Mouse (Mus musculus): Measurements from ENCODE around the gene Vwa7. TPM values are rescaled to one million over a fixed set of nuclear protein-coding genes. Genes with fewer than 3 reads are reported as not detected.

Vwa7 gene
- polyA plus RNA-seq, 1 experiment from 2014 or later = 0.27 TPM

DNA sequence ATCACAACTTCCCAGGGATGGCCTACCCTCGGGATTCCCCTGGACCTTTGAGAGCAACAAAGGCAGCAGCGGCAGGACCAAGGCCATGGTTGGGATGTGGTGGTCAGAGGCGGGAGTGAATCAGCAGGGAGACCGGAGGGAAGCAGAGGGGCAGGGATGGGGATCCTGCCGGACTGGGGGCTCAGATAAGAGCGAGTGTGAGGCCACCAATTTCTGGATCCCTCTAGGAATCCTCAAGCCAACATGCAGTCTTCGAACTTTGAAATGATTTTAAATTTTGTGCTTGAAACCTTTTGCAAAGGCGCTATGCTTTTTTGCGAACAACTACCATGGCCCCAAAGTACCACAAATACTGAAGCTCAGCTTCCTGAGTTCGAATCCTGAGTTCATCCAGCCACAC, 49.7 kb downstream of the Vwa7 start, which contains the start of gene Mpig6b:
Gene Mpig6b, minus strand, starts transcription at position 101 of the 400 bp plus-strand sequence.
- Histone ChIP-seq H3K4me2 (ENCODE audit: low read depth, low read length, severe bottlenecking) (peak within 1 kb of the TSS; percentile 37), H3K27me3 (ENCODE audit: control insufficient read depth, insufficient read depth, low read length) (peaks cover 14% of the 10 kb centered on the region), H3K4me3 (ENCODE audit: low read depth, low read length) (peak within 1 kb of the TSS; percentile 6), H3K9me3 (ENCODE audit: control insufficient read depth, low read length) (no peaks in the 10 kb centered on the region), H3K4me1 (replicated peaks; ENCODE audit: control insufficient read depth, insufficient read depth, low read length) (peaks cover 6% of the 10 kb centered on the region; the same call in 1 of the 2 replicates), H3K27ac (ENCODE audit: low read depth, low read length) (no peak within 1 kb of the TSS), H3K9ac (ENCODE audit: low read length) (peak within 1 kb of the TSS; percentile 48), H3K36me3 (ENCODE audit: control insufficient read depth, insufficient read depth, low read length) (peaks cover 6% of the 10 kb centered on the region; the same call in 1 of the 2 replicates)
- WGBS = 44% methylated on average over 10 of the region's 10 CpGs
- ATAC-seq (replicated peaks; ENCODE audit: low FRiP score) = no peak
- DNase-seq (ENCODE audit: low spot score) = no peak

DNA sequence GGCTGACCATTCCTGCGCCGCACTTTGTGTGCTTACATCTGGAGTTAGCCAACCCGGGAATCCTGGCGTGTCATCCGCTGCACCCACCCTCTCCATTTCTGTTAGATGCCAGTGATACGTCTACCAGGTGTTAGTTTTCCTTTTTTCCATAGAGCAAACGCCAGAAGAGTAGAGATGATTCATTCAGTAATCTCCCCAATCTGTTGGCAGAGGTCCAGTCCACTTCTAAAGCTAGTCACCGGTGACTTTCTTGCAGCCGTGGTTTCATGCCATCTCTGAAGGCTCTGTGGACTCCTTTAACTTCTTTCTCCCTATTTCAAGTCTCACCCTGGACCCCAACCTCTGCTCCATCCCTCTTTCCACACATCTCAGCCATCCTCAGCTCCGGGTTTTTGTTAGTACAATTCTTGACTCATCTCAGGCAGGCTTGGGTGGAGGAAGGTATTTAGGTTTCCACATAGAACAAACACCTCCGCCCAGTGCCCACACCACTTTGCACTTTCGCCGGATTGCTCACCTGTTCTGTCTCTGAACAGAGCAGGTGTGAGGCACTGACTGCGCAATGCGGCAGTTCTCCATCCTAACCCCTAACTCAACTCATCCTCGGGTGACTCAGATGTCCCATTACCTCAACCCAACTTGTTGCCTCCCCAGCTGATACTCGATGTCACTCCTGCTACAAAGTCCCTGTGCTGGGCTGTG, 52.0 kb downstream of the Vwa7 start:
- Histone ChIP-seq H3K9ac (ENCODE audit: low read length) (no peak overlapping the region), H3K27ac (ENCODE audit: low read depth, low read length) (no peak overlapping the region), H3K4me1 (replicated peaks; ENCODE audit: control insufficient read depth, insufficient read depth, low read length) (peaks cover 6% of the 10 kb centered on the region; the same call in 1 of the 2 replicates), H3K27me3 (ENCODE audit: control insufficient read depth, insufficient read depth, low read length) (peaks cover 14% of the 10 kb centered on the region), H3K9me3 (ENCODE audit: control insufficient read depth, low read length) (no peaks in the 10 kb centered on the region), H3K4me3 (ENCODE audit: low read depth, low read length) (no peak overlapping the region), H3K4me2 (ENCODE audit: low read depth, low read length, severe bottlenecking) (no peak overlapping the region), H3K36me3 (ENCODE audit: control insufficient read depth, insufficient read depth, low read length) (no peaks in the 10 kb centered on the region)
- ATAC-seq (replicated peaks; ENCODE audit: low FRiP score) = no peak
- 88% methylated on average over 17 of the region's 17 CpGs for WGBS
- no peak for DNase-seq (ENCODE audit: low spot score)

DNA sequence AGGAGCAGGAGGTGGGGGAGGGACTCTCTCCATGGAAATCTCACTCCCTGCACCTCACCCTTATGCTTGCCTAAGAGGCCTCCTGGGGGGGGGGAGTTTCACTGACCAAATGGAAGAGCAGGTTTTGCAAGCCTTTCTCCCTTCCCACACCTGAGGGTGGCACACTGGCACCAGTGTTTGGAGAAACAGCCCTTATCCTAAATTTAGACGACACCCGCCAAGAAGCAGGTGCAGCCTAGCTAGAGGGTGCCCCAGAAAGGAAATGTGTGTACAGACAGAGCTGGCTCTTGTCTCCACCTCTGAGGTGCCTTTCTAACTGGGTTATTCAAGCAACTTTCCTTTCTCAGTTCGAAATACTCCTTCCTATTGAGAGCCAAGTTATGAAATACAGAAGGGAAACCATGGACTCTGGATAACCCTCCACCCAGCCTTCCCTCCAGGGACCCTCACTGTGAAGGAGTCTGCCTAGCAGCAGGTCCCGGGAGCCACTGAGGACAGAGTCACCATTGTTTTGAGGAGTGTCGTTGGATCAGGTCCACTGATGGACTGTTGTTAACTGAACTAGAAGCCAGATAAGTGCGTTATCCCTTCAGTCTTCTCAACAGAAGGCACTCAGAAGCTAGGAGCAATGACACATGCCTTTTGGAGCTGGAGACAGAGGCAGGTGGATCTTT, 54.3 kb downstream of the Vwa7 start:
- Histone ChIP-seq H3K36me3 (ENCODE audit: control insufficient read depth, insufficient read depth, low read length) (no peaks in the 10 kb centered on the region), H3K27ac (ENCODE audit: low read depth, low read length) (no peak overlapping the region), H3K4me3 (ENCODE audit: low read depth, low read length) (no peak overlapping the region), H3K9ac (ENCODE audit: low read length) (no peak overlapping the region), H3K27me3 (ENCODE audit: control insufficient read depth, insufficient read depth, low read length) (peaks cover 9% of the 10 kb centered on the region), H3K4me1 (replicated peaks; ENCODE audit: control insufficient read depth, insufficient read depth, low read length) (no peaks in the 10 kb centered on the region; the same call in 1 of the 2 replicates), H3K9me3 (ENCODE audit: control insufficient read depth, low read length) (no peaks in the 10 kb centered on the region), H3K4me2 (ENCODE audit: low read depth, low read length, severe bottlenecking) (no peak overlapping the region)
- WGBS = 63% methylated on average over 6 of the region's 6 CpGs
- ATAC-seq (replicated peaks; ENCODE audit: low FRiP score) = no peak
- DNase-seq (ENCODE audit: low spot score) = no peak

DNA sequence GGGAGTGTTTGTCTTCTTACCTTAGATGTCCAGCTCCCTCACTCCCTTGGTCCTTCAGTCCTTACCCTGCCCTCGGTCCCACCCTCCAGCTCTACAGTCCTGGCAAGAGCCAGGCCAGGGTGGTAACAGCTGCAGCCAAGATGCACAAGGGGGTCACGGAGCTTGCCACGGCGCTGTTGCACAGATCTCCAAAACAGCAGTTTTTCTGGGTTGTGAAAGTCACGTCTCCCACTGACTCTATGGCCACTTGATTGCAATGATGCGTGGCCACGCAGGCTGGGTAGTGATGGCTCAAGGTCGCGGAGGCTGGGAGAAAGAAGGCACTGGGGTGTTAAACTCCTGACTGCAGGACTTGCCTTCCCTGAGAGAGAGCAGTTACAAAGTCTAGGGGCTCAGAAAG, 55.1 kb downstream of the Vwa7 start:
- no peak overlapping the region for H3K9ac ChIP-seq (ENCODE audit: low read length)
- H3K27me3 ChIP-seq (ENCODE audit: control insufficient read depth, insufficient read depth, low read length) = peaks cover 2% of the 10 kb centered on the region; the same call in 1 of the 2 replicates
- 87% methylated on average over 9 of the region's 9 CpGs for WGBS
- H3K27ac ChIP-seq (ENCODE audit: low read depth, low read length) = no peak overlapping the region
- H3K36me3 ChIP-seq (ENCODE audit: control insufficient read depth, insufficient read depth, low read length) = no peaks in the 10 kb centered on the region
- peaks cover 4% of the 10 kb centered on the region; the same call in 1 of the 2 replicates for H3K4me1 ChIP-seq (replicated peaks; ENCODE audit: control insufficient read depth, insufficient read depth, low read length)
- no peak for DNase-seq (ENCODE audit: low spot score)
- no peak overlapping the region for H3K4me2 ChIP-seq (ENCODE audit: low read depth, low read length, severe bottlenecking)
- no peak for ATAC-seq (replicated peaks; ENCODE audit: low FRiP score)
- no peaks in the 10 kb centered on the region for H3K9me3 ChIP-seq (ENCODE audit: control insufficient read depth, low read length)
- no peak overlapping the region for H3K4me3 ChIP-seq (ENCODE audit: low read depth, low read length)

DNA sequence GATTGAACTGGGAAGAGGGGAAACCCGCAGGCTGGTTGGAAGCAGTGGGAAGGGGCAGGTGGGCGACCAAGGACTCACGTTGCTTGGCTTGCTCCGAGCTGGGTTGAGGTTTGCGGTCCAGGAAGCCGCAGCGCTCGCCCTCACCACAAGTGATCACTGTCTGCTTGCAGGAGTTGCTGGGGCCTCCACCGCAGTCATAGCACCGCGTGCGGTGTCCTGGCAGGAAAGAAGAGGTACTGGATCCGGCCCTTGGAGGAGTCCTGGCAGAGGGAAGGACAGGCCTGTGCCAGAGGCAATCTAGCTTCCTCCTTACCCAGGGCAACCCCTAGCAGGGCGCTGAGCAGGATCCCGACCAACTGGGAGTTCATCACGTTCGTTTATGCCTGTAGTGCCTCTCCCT, 57.7 kb downstream of the Vwa7 start:
- Histone ChIP-seq H3K9ac (ENCODE audit: low read length) (no peak overlapping the region), H3K9me3 (ENCODE audit: control insufficient read depth, low read length) (no peaks in the 10 kb centered on the region), H3K36me3 (ENCODE audit: control insufficient read depth, insufficient read depth, low read length) (no peaks in the 10 kb centered on the region), H3K4me1 (replicated peaks; ENCODE audit: control insufficient read depth, insufficient read depth, low read length) (peaks cover 11% of the 10 kb centered on the region; the same call in 1 of the 2 replicates), H3K27ac (ENCODE audit: low read depth, low read length) (no peak overlapping the region), H3K4me2 (ENCODE audit: low read depth, low read length, severe bottlenecking) (no peak overlapping the region), H3K4me3 (ENCODE audit: low read depth, low read length) (no peak overlapping the region), H3K27me3 (ENCODE audit: control insufficient read depth, insufficient read depth, low read length) (no peaks in the 10 kb centered on the region)
- no peak for DNase-seq (ENCODE audit: low spot score)
- WGBS = 58% methylated on average over 17 of the region's 17 CpGs
- no peak for ATAC-seq (replicated peaks; ENCODE audit: low FRiP score)

Other genes starting within 250 kb of the Vwa7 start
- gene Cyp21a1, start 212.0 kb upstream of the Vwa7 start, polyA plus RNA-seq (2014; fragmentation: Nextera tagmentation; extraction: Ambion mirVana) = not detected in 2 replicates
- 26.3 and 28.3 TPM in 2 replicates for gene Stk19, start 179.6 kb upstream of the Vwa7 start, polyA plus RNA-seq (2014; fragmentation: Nextera tagmentation; extraction: Ambion mirVana)
- gene Dxo, start 179.6 kb upstream of the Vwa7 start, polyA plus RNA-seq (2014; fragmentation: Nextera tagmentation; extraction: Ambion mirVana) = 78.5 and 84.9 TPM in 2 replicates
- 53.1 and 55.1 TPM in 2 replicates for gene Skiv2l, start 166.4 kb upstream of the Vwa7 start, polyA plus RNA-seq (2014; fragmentation: Nextera tagmentation; extraction: Ambion mirVana)
- gene Nelfe, start 166.2 kb upstream of the Vwa7 start, polyA plus RNA-seq (2014; fragmentation: Nextera tagmentation; extraction: Ambion mirVana) = 143 and 144 TPM in 2 replicates
- 2.6 and 3.3 TPM in 2 replicates for gene Cfb, start 154.1 kb upstream of the Vwa7 start, polyA plus RNA-seq (2014; fragmentation: Nextera tagmentation; extraction: Ambion mirVana)
- gene Zbtb12, start 137.1 kb upstream of the Vwa7 start, polyA plus RNA-seq (2014; fragmentation: Nextera tagmentation; extraction: Ambion mirVana) = 2.1 and 2.8 TPM in 2 replicates
- gene Gm20547, start 134.5 kb upstream of the Vwa7 start, polyA plus RNA-seq (2014; fragmentation: Nextera tagmentation; extraction: Ambion mirVana) = not detected in 2 replicates
- gene C2, start 118.3 kb upstream of the Vwa7 start, polyA plus RNA-seq (2014; fragmentation: Nextera tagmentation; extraction: Ambion mirVana) = 1.1 and 1.7 TPM in 2 replicates
- gene Ehmt2, start 118.1 kb upstream of the Vwa7 start, polyA plus RNA-seq (2014; fragmentation: Nextera tagmentation; extraction: Ambion mirVana) = 90.4 and 96.8 TPM in 2 replicates
- not detected in 2 replicates for gene Slc44a4, start 102.1 kb upstream of the Vwa7 start, polyA plus RNA-seq (2014; fragmentation: Nextera tagmentation; extraction: Ambion mirVana)
- gene Neu1, start 85.3 kb upstream of the Vwa7 start, polyA plus RNA-seq (2014; fragmentation: Nextera tagmentation; extraction: Ambion mirVana) = 12.8 and 13.4 TPM in 2 replicates
- gene Hspa1b, start 57.3 kb upstream of the Vwa7 start, polyA plus RNA-seq (2014; fragmentation: Nextera tagmentation; extraction: Ambion mirVana) = 0.24 TPM in 1 of 2 replicates, not detected in the other
- gene Gm20481, start 46.7 kb upstream of the Vwa7 start, polyA plus RNA-seq (2014; fragmentation: Nextera tagmentation; extraction: Ambion mirVana) = not detected in 2 replicates
- gene Hspa1a, start 44.4 kb upstream of the Vwa7 start, polyA plus RNA-seq (2014; fragmentation: Nextera tagmentation; extraction: Ambion mirVana) = 1.6 TPM in 2 replicates
- 1.7 and 1.8 TPM in 2 replicates for gene Hspa1l, start 43.9 kb upstream of the Vwa7 start, polyA plus RNA-seq (2014; fragmentation: Nextera tagmentation; extraction: Ambion mirVana)
- 288 and 292 TPM in 2 replicates for gene Lsm2, start 34.7 kb upstream of the Vwa7 start, polyA plus RNA-seq (2014; fragmentation: Nextera tagmentation; extraction: Ambion mirVana)
- 169 and 174 TPM in 2 replicates for gene Vars, start 15.6 kb upstream of the Vwa7 start, polyA plus RNA-seq (2014; fragmentation: Nextera tagmentation; extraction: Ambion mirVana)
- 4.0 and 4.1 TPM in 2 replicates for gene Sapcd1, start 11.4 kb downstream of the Vwa7 start, polyA plus RNA-seq (2014; fragmentation: Nextera tagmentation; extraction: Ambion mirVana)
- 5.8 and 7.9 TPM in 2 replicates for gene Msh5, start 30.2 kb downstream of the Vwa7 start, polyA plus RNA-seq (2014; fragmentation: Nextera tagmentation; extraction: Ambion mirVana)
- gene Clic1, start 33.4 kb downstream of the Vwa7 start, polyA plus RNA-seq (2014; fragmentation: Nextera tagmentation; extraction: Ambion mirVana) = 67.7 and 74.5 TPM in 2 replicates
- 489 and 543 TPM in 2 replicates for gene Ddah2, start 42.5 kb downstream of the Vwa7 start, polyA plus RNA-seq (2014; fragmentation: Nextera tagmentation; extraction: Ambion mirVana)
- 0.20 TPM in 1 of 2 replicates, not detected in the other for gene Ly6g6c, start 48.8 kb downstream of the Vwa7 start, polyA plus RNA-seq (2014; fragmentation: Nextera tagmentation; extraction: Ambion mirVana)
- 1.3 and 1.6 TPM in 2 replicates for gene Mpig6b, start 49.6 kb downstream of the Vwa7 start, polyA plus RNA-seq (2014; fragmentation: Nextera tagmentation; extraction: Ambion mirVana)
- gene Ly6g6e, start 60.3 kb downstream of the Vwa7 start, polyA plus RNA-seq (2014; fragmentation: Nextera tagmentation; extraction: Ambion mirVana) = 0.39 and 0.57 TPM in 2 replicates
- 1.7 and 1.8 TPM in 2 replicates for gene Ly6g6d, start 61.5 kb downstream of the Vwa7 start, polyA plus RNA-seq (2014; fragmentation: Nextera tagmentation; extraction: Ambion mirVana)
- gene Ly6g6f, start 69.0 kb downstream of the Vwa7 start, polyA plus RNA-seq (2014; fragmentation: Nextera tagmentation; extraction: Ambion mirVana) = 0.72 and 0.88 TPM in 2 replicates
- 52.6 and 53.8 TPM in 2 replicates for gene Abhd16a, start 72.7 kb downstream of the Vwa7 start, polyA plus RNA-seq (2014; fragmentation: Nextera tagmentation; extraction: Ambion mirVana)
- gene Ly6g5c, start 91.7 kb downstream of the Vwa7 start, polyA plus RNA-seq (2014; fragmentation: Nextera tagmentation; extraction: Ambion mirVana) = not detected in 2 replicates
- gene Ly6g5b, start 98.8 kb downstream of the Vwa7 start, polyA plus RNA-seq (2014; fragmentation: Nextera tagmentation; extraction: Ambion mirVana) = 1.4 and 1.9 TPM in 2 replicates
- 29.5 and 33.7 TPM in 2 replicates for gene Gpank1, start 104.9 kb downstream of the Vwa7 start, polyA plus RNA-seq (2014; fragmentation: Nextera tagmentation; extraction: Ambion mirVana)
- 296 and 297 TPM in 2 replicates for gene Csnk2b, start 105.5 kb downstream of the Vwa7 start, polyA plus RNA-seq (2014; fragmentation: Nextera tagmentation; extraction: Ambion mirVana)
- 8.6 and 8.7 TPM in 2 replicates for gene D17H6S53E, start 109.8 kb downstream of the Vwa7 start, polyA plus RNA-seq (2014; fragmentation: Nextera tagmentation; extraction: Ambion mirVana)
- gene Apom, start 115.5 kb downstream of the Vwa7 start, polyA plus RNA-seq (2014; fragmentation: Nextera tagmentation; extraction: Ambion mirVana) = 0.64 and 0.88 TPM in 2 replicates
- gene Bag6, start 118.6 kb downstream of the Vwa7 start, polyA plus RNA-seq (2014; fragmentation: Nextera tagmentation; extraction: Ambion mirVana) = 96.6 and 100 TPM in 2 replicates
- 277 and 281 TPM in 2 replicates for gene Prrc2a, start 148.3 kb downstream of the Vwa7 start, polyA plus RNA-seq (2014; fragmentation: Nextera tagmentation; extraction: Ambion mirVana)
- gene Aif1, start 159.5 kb downstream of the Vwa7 start, polyA plus RNA-seq (2014; fragmentation: Nextera tagmentation; extraction: Ambion mirVana) = 2.9 and 3.5 TPM in 2 replicates
- gene Lst1, start 171.9 kb downstream of the Vwa7 start, polyA plus RNA-seq (2014; fragmentation: Nextera tagmentation; extraction: Ambion mirVana) = 3.8 and 4.7 TPM in 2 replicates
- gene Ltb, start 177.9 kb downstream of the Vwa7 start, polyA plus RNA-seq (2014; fragmentation: Nextera tagmentation; extraction: Ambion mirVana) = 0.17 and 0.41 TPM in 2 replicates
- gene Tnf, start 185.4 kb downstream of the Vwa7 start, polyA plus RNA-seq (2014; fragmentation: Nextera tagmentation; extraction: Ambion mirVana) = not detected in 2 replicates
- not detected in 2 replicates for gene Lta, start 188.8 kb downstream of the Vwa7 start, polyA plus RNA-seq (2014; fragmentation: Nextera tagmentation; extraction: Ambion mirVana)
- gene Gm16181, start 204.3 kb downstream of the Vwa7 start, polyA plus RNA-seq (2014; fragmentation: Nextera tagmentation; extraction: Ambion mirVana) = 0.85 TPM in 1 of 2 replicates, not detected in the other
- 12.1 and 14.2 TPM in 2 replicates for gene Atp6v1g2, start 217.1 kb downstream of the Vwa7 start, polyA plus RNA-seq (2014; fragmentation: Nextera tagmentation; extraction: Ambion mirVana)
- gene Nfkbil1, start 219.2 kb downstream of the Vwa7 start, polyA plus RNA-seq (2014; fragmentation: Nextera tagmentation; extraction: Ambion mirVana) = 4.3 and 5.5 TPM in 2 replicates
- 717 and 756 TPM in 2 replicates for gene Ddx39b, start 225.2 kb downstream of the Vwa7 start, polyA plus RNA-seq (2014; fragmentation: Nextera tagmentation; extraction: Ambion mirVana)
- 45.8 and 51.2 TPM in 2 replicates for gene H2-D1, start 246.2 kb downstream of the Vwa7 start, polyA plus RNA-seq (2014; fragmentation: Nextera tagmentation; extraction: Ambion mirVana)